ENCODE assay signal across 13 mouse cellular contexts in the genomic region with DNA sequence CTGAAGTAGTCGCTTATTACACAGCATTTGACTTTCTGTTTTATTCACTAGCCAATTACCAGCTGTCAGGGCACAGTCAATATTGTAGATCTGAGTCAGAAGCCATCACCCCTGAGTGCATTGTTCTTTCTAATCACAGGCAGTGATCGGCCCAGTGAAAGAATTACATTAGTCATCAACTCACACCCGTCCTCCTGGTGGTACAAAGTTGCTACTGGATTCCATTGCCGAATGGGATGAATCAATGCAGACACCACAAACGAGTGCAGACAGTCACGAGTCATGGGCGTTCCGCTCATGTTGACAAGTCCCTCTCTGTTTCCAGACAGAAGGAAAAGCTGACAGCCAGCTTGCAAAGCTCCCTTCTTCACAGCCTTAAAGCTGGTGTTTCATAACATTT. TPM values are rescaled to one million over a fixed set of nuclear protein-coding genes. Genes with fewer than 3 reads are reported as not detected.
DNase-seq lines count a peak whose midpoint lies in the region; ATAC-seq and TF ChIP-seq lines count a peak whose summit lies in the region.
"Had no signal": no experiment of that assay in that cellular context is flagged by ENCODE, and none has a peak within 500 bp of the region (broad histone marks: within the 10 kb centered on the region; RNA-seq: fewer than 3 reads in every experiment).

No protein-coding gene starts in this region.

- H3K4me1 ChIP-seq in lung, postnatal 0 days (ENCODE audit: insufficient read depth, low read depth, low read length): no peaks in the 10 kb centered on the region
- H3K4me1 ChIP-seq in kidney, embryonic 15.5 days: no peaks in the 10 kb centered on the region
- H3K4me1 ChIP-seq in forebrain, embryonic 15.5 days: no peaks in the 10 kb centered on the region

- H3K79me2 ChIP-seq in myocyte (ENCODE audit: control insufficient read depth, insufficient read depth): no peaks in the 10 kb centered on the region

- TF ChIP-seq POLR2A in myocyte (IDR thresholded peaks at IDR 0.05; ENCODE audit: insufficient read length, low read depth): no peak

- peak; percentile 57 for ATAC-seq in frontal cortex, adult (ENCODE audit: low TSS enrichment)
- no peak for ATAC-seq in lung, postnatal 0 days
- no peak for ATAC-seq in kidney, embryonic 15.5 days (replicated peaks; ENCODE audit: low FRiP score)
- no peak for ATAC-seq in forebrain, embryonic 15.5 days (replicated peaks)

- H3K27me3 ChIP-seq in lung, postnatal 0 days (replicated peaks; ENCODE audit: insufficient read depth, low read length): no peaks in the 10 kb centered on the region
- no peaks in the 10 kb centered on the region for H3K27me3 ChIP-seq in myocyte (ENCODE audit: control insufficient read depth, insufficient read depth, insufficient read length)
- no peaks in the 10 kb centered on the region for H3K27me3 ChIP-seq in kidney, embryonic 15.5 days
- H3K27me3 ChIP-seq in forebrain, embryonic 15.5 days: no peaks in the 10 kb centered on the region
- H3K27me3 ChIP-seq: CH12.LX; heart, embryonic 15.5 days had no signal

- H3K4me2 ChIP-seq in lung, postnatal 0 days (replicated peaks; ENCODE audit: low read depth, low read length): no peak overlapping the region
- peak overlapping the region; percentile 53 for H3K4me2 ChIP-seq in myocyte (ENCODE audit: low read depth)
- no peak overlapping the region for H3K4me2 ChIP-seq in kidney, embryonic 15.5 days
- H3K4me2 ChIP-seq in forebrain, embryonic 15.5 days (replicated peaks): no peak overlapping the region
- H3K4me2 ChIP-seq: heart, embryonic 15.5 days had no signal

- no peak overlapping the region for H3ac ChIP-seq in myocyte (ENCODE audit: control insufficient read depth, insufficient read length)

- DNase-seq in frontal cortex, postnatal 25 days (ENCODE audit: low spot score in 2 of 2): no peak
- no peak for DNase-seq in lung, postnatal 0 days (ENCODE audit: low spot score)
- no peak for DNase-seq in lung, postnatal 25 days (ENCODE audit: low spot score)
- peak; percentile 63 for DNase-seq in ZHBTc4 (ENCODE audit: low read depth, low spot score)
- DNase-seq: adrenal gland, postnatal 36 days; cerebellum, postnatal 36 days had no signal

- no peak overlapping the region for H3K27ac ChIP-seq in lung, postnatal 0 days (ENCODE audit: low read length)
- no peak overlapping the region for H3K27ac ChIP-seq in kidney, embryonic 15.5 days
- no peak overlapping the region for H3K27ac ChIP-seq in forebrain, embryonic 15.5 days (replicated peaks)
- H3K27ac ChIP-seq: heart, embryonic 15.5 days; liver, embryonic 14.5 days had no signal

- 58% methylated on average over 8 of the region's 8 CpGs for WGBS in lung, postnatal 0 days
- WGBS in kidney, embryonic 15.5 days: 72% methylated on average over 8 of the region's 8 CpGs
- 45% methylated on average over 8 of the region's 8 CpGs for WGBS in forebrain, embryonic 15.5 days

- no peak overlapping the region for H3K4me3 ChIP-seq in lung, postnatal 0 days (ENCODE audit: low read depth, low read length)
- H3K4me3 ChIP-seq in myocyte: no peak overlapping the region
- no peak overlapping the region for H3K4me3 ChIP-seq in kidney, embryonic 15.5 days (replicated peaks)
- H3K4me3 ChIP-seq in forebrain, embryonic 15.5 days: no peak overlapping the region
- H3K4me3 ChIP-seq: heart, embryonic 15.5 days had no signal

- TF ChIP-seq EP300 in lung, postnatal 0 days (IDR thresholded peaks at IDR 0.05): no peak

- peaks cover 4% of the 10 kb centered on the region; the same call in 1 of the 2 replicates for H3K36me3 ChIP-seq in lung, postnatal 0 days (ENCODE audit: insufficient read depth, low read length)
- peaks cover 2% of the 10 kb centered on the region for H3K36me3 ChIP-seq in myocyte (ENCODE audit: control insufficient read depth, insufficient read depth)
- H3K36me3 ChIP-seq in kidney, embryonic 15.5 days: peaks cover 29% of the 10 kb centered on the region
- no peaks in the 10 kb centered on the region for H3K36me3 ChIP-seq in forebrain, embryonic 15.5 days

- H3K9me3 ChIP-seq in lung, postnatal 0 days (ENCODE audit: low read length): no peaks in the 10 kb centered on the region
- H3K9me3 ChIP-seq in kidney, embryonic 15.5 days (replicated peaks): no peaks in the 10 kb centered on the region
- no peaks in the 10 kb centered on the region for H3K9me3 ChIP-seq in forebrain, embryonic 15.5 days
- H3K9me3 ChIP-seq: heart, embryonic 15.5 days had no signal

- peak; percentile 43 for TF ChIP-seq CTCF in lung, postnatal 0 days (IDR thresholded peaks at IDR 0.05)

- H3K9ac ChIP-seq in lung, postnatal 0 days (replicated peaks; ENCODE audit: low read depth): no peak overlapping the region
- no peak overlapping the region for H3K9ac ChIP-seq in kidney, embryonic 15.5 days
- H3K9ac ChIP-seq in forebrain, embryonic 15.5 days (replicated peaks): no peak overlapping the region
- H3K9ac ChIP-seq: heart, embryonic 15.5 days; liver, embryonic 14.5 days had no signal

TF ChIP-seq in myocyte, 11 proteins besides CTCF, POLR2A, EP300 and RAD21:
- TF ChIP-seq MYOD1 (IDR thresholded peaks at IDR 0.05; ENCODE audit: control insufficient read depth in 1 of 3, insufficient read length in 2 of 3, low read depth in 2 of 3): peak in 1 of 3 experiments; percentile 37
- no peak for TF ChIP-seq POLR2AphosphoS2 (IDR thresholded peaks at IDR 0.05; ENCODE audit: insufficient read length, low read depth)
- no peak for TF ChIP-seq E2F4 (IDR thresholded peaks at IDR 0.05; ENCODE audit: insufficient read depth)
- no peak for TF ChIP-seq USF1 (IDR thresholded peaks at IDR 0.05; ENCODE audit: low read depth)

RNA-seq across cellular contexts. Expression of a gene that starts 22.7 kb away (rescaled TPM):
- polyA plus RNA-seq in lung, postnatal 0 days (2015; fragmentation: Nextera tagmentation; extraction: Ambion mirVana): 26.3 and 30.9 TPM in 2 replicates
- 18.5 TPM for polyA plus RNA-seq in myocyte (2012; fragmentation: generic; extraction: Trizol)
- polyA plus RNA-seq in kidney, embryonic 15.5 days (2015; fragmentation: Nextera tagmentation; extraction: Ambion mirVana): 39.3 and 41.4 TPM in 2 replicates
- 5.5 and 7.5 TPM in 2 replicates for polyA plus RNA-seq in forebrain, embryonic 15.5 days (2015; fragmentation: Nextera tagmentation; extraction: Ambion mirVana)

RNA-seq across cellular contexts. Expression of a gene that starts 32.6 kb away (rescaled TPM):
- 0.68 and 0.99 TPM in 2 replicates for polyA plus RNA-seq in lung, postnatal 0 days (2015; fragmentation: Nextera tagmentation; extraction: Ambion mirVana)
- polyA plus RNA-seq in myocyte (2012; fragmentation: generic; extraction: Trizol): 4.5 TPM
- 0.60 and 0.93 TPM in 2 replicates for polyA plus RNA-seq in kidney, embryonic 15.5 days (2015; fragmentation: Nextera tagmentation; extraction: Ambion mirVana)
- 0.31 and 0.46 TPM in 2 replicates for polyA plus RNA-seq in forebrain, embryonic 15.5 days (2015; fragmentation: Nextera tagmentation; extraction: Ambion mirVana)

RNA-seq across cellular contexts. Expression of a gene that starts 59.2 kb away (rescaled TPM):
- polyA plus RNA-seq in lung, postnatal 0 days (2015; fragmentation: Nextera tagmentation; extraction: Ambion mirVana): 0.58 and 0.64 TPM in 2 replicates
- 0.02 TPM for polyA plus RNA-seq in myocyte (2012; fragmentation: generic; extraction: Trizol)
- polyA plus RNA-seq in kidney, embryonic 15.5 days (2015; fragmentation: Nextera tagmentation; extraction: Ambion mirVana): 0.65 and 1.0 TPM in 2 replicates
- polyA plus RNA-seq in forebrain, embryonic 15.5 days (2015; fragmentation: Nextera tagmentation; extraction: Ambion mirVana): 0.19 and 0.50 TPM in 2 replicates
